Mouse (Mus musculus) limb, embryonic 13.5 days (tissue): ENCODE results near the gene Eid2b. TPM values are rescaled to one million over a fixed set of nuclear protein-coding genes. Genes with fewer than 3 reads are reported as not detected.

Source experiments
- polyA plus RNA-seq: library from polyadenylated mRNA; unstranded; fragments of >200 nt; fragmentation: Nextera tagmentation; extraction: Ambion mirVana; gene quantifications from 2 replicates; pipeline ENCODE4 v1.2.1, GENCODE M21; 2015

Gene Eid2b
- polyA plus RNA-seq, 1 experiment from 2014 or later = 16.6 TPM

Other genes with a start within 250 kb of the Eid2b start
- 340 and 343 TPM in 2 replicates for gene Psmc4, start 227.6 kb upstream of the Eid2b start, polyA plus RNA-seq
- gene Fcgbp, start 206.5 kb upstream of the Eid2b start, polyA plus RNA-seq = 0.37 and 0.74 TPM in 2 replicates
- 0.03 TPM in 1 of 2 replicates, not detected in the other for gene 9530053A07Rik, start 148.3 kb upstream of the Eid2b start, polyA plus RNA-seq
- 142 and 151 TPM in 2 replicates for gene Fbl, start 108.0 kb upstream of the Eid2b start, polyA plus RNA-seq
- 15.0 and 16.0 TPM in 2 replicates for gene Dyrk1b, start 98.3 kb upstream of the Eid2b start, polyA plus RNA-seq
- 2.5 and 4.4 TPM in 2 replicates for gene Eid2, start 9.9 kb upstream of the Eid2b start, polyA plus RNA-seq
- gene Selenov, start 13.4 kb downstream of the Eid2b start, polyA plus RNA-seq = 0.20 and 0.48 TPM in 2 replicates
- 1.3 and 1.4 TPM in 2 replicates for gene Dll3, start 24.5 kb downstream of the Eid2b start, polyA plus RNA-seq
- gene Timm50, start 34.3 kb downstream of the Eid2b start, polyA plus RNA-seq = 144 and 146 TPM in 2 replicates
- gene Supt5, start 61.0 kb downstream of the Eid2b start, polyA plus RNA-seq = 98.8 and 106 TPM in 2 replicates
- gene Rps16, start 72.9 kb downstream of the Eid2b start, polyA plus RNA-seq = 908 and 932 TPM in 2 replicates
- gene Plekhg2, start 94.9 kb downstream of the Eid2b start, polyA plus RNA-seq = 89.5 and 98.3 TPM in 2 replicates
- gene Zfp36, start 102.5 kb downstream of the Eid2b start, polyA plus RNA-seq = 8.9 and 10.3 TPM in 2 replicates
- gene Med29, start 115.0 kb downstream of the Eid2b start, polyA plus RNA-seq = 47.9 and 55.0 TPM in 2 replicates
- gene Paf1, start 115.2 kb downstream of the Eid2b start, polyA plus RNA-seq = 77.9 and 89.5 TPM in 2 replicates
- 7.8 and 8.6 TPM in 2 replicates for gene Gmfg, start 159.7 kb downstream of the Eid2b start, polyA plus RNA-seq
- 4.1 and 5.0 TPM in 2 replicates for gene Lrfn1, start 174.2 kb downstream of the Eid2b start, polyA plus RNA-seq
- gene Ifnl2, start 232.7 kb downstream of the Eid2b start, polyA plus RNA-seq = not detected in 2 replicates
- gene Ifnl3, start 245.1 kb downstream of the Eid2b start, polyA plus RNA-seq = not detected in 2 replicates